Mouse (Mus musculus): Measurements from ENCODE around the gene Ftl1. TPM values are rescaled to one million over a fixed set of nuclear protein-coding genes. Genes with fewer than 3 reads are reported as not detected.
"Not testable (repeated sequence)": the region's sequence is repeated elsewhere in the genome, so short reads cannot be mapped to it uniquely, and the experiment has no call there.

Ftl1 gene
- polyA plus RNA-seq, 1 experiment, result 647 TPM

- DNase-seq (ENCODE audit: extremely low spot score in 1 of 2, low spot score in 1 of 2), result peak in 1 of 2 experiments; percentile 72
Measured at GRCm38 (mm10) chr7:45477003-45477402, 17.3 kb upstream of the Ftl1 start.

GRCm38 (mm10) chr7:45476453-45476852 is 16.8 kb upstream of the Ftl1 start:
- DNase-seq (ENCODE audit: extremely low spot score in 1 of 2, low spot score in 1 of 2), result no peak

GRCm38 (mm10) chr7:45475291-45475969 is 15.7 kb upstream of the Ftl1 start:
- DNase-seq (ENCODE audit: extremely low spot score in 1 of 2, low spot score in 1 of 2), result no peak

GRCm38 (mm10) chr7:45470869-45471268 is 11.2 kb upstream of the Ftl1 start:
- DNase-seq (ENCODE audit: extremely low spot score in 1 of 2, low spot score in 1 of 2), result peak in 1 of 2 experiments; percentile 91

- no peak for DNase-seq (ENCODE audit: extremely low spot score in 1 of 2, low spot score in 1 of 2)
Measured at GRCm38 (mm10) chr7:45467090-45467670, 7.5 kb upstream of the Ftl1 start.

- peak; percentile 92 to 98 for DNase-seq (ENCODE audit: extremely low spot score in 1 of 2, low spot score in 1 of 2)
Measured at GRCm38 (mm10) chr7:45466283-45467089, 6.8 kb upstream of the Ftl1 start, which contains the start of gene Bax. Gene Bax, minus strand, starts transcription at chr7:45466898.

GRCm38 (mm10) chr7:45465549-45465948 is 5.9 kb upstream of the Ftl1 start:
- no peak for DNase-seq (ENCODE audit: extremely low spot score in 1 of 2, low spot score in 1 of 2)

- DNase-seq (ENCODE audit: extremely low spot score in 1 of 2, low spot score in 1 of 2), result no peak
Measured at GRCm38 (mm10) chr7:45465112-45465511, 5.4 kb upstream of the Ftl1 start.

GRCm38 (mm10) chr7:45463987-45464778 is 4.5 kb upstream of the Ftl1 start:
- no peak for DNase-seq (ENCODE audit: extremely low spot score in 1 of 2, low spot score in 1 of 2)

GRCm38 (mm10) chr7:45462868-45463267 is 3.2 kb upstream of the Ftl1 start:
- DNase-seq (ENCODE audit: extremely low spot score in 1 of 2, low spot score in 1 of 2), result not testable (repeated sequence)

GRCm38 (mm10) chr7:45462325-45462724 is 2.6 kb upstream of the Ftl1 start:
- DNase-seq (ENCODE audit: extremely low spot score in 1 of 2, low spot score in 1 of 2), result no peak

GRCm38 (mm10) chr7:45461781-45462180 is 2.1 kb upstream of the Ftl1 start:
- DNase-seq (ENCODE audit: extremely low spot score in 1 of 2, low spot score in 1 of 2), result no peak

GRCm38 (mm10) chr7:45461326-45461725 is 1.6 kb upstream of the Ftl1 start:
- no peak for DNase-seq (ENCODE audit: extremely low spot score in 1 of 2, low spot score in 1 of 2)

- DNase-seq (ENCODE audit: extremely low spot score in 1 of 2, low spot score in 1 of 2), result no peak
Measured at GRCm38 (mm10) chr7:45460860-45461314, 1.2 kb upstream of the Ftl1 start.

- no peak for DNase-seq (ENCODE audit: extremely low spot score in 1 of 2, low spot score in 1 of 2)
Measured at GRCm38 (mm10) chr7:45460377-45460776, 693 bp upstream of the Ftl1 start.

GRCm38 (mm10) chr7:45458748-45459563 is 728 bp downstream of the Ftl1 start:
- peak in 1 of 2 experiments; percentile 76 for DNase-seq (ENCODE audit: extremely low spot score in 1 of 2, low spot score in 1 of 2)

- no peak for DNase-seq (ENCODE audit: extremely low spot score in 1 of 2, low spot score in 1 of 2)
Measured at GRCm38 (mm10) chr7:45457204-45458060, 2.3 kb downstream of the Ftl1 start.

GRCm38 (mm10) chr7:45456721-45457203 is 2.9 kb downstream of the Ftl1 start:
- no peak for DNase-seq (ENCODE audit: extremely low spot score in 1 of 2, low spot score in 1 of 2)

All from frontal cortex, adult 2 months (tissue).